Mouse (Mus musculus): ENCODE results near the gene Ccdc85a.
"Not testable (repeated sequence)": the region's sequence is repeated elsewhere in the genome, so short reads cannot be mapped to it uniquely, and the experiment has no call there.

GRCm38 (mm10) chr11:28339224-28340150, 244.6 kb downstream of the Ccdc85a start, which contains the start of gene Gm6685:
- TF ChIP-seq CTCF (IDR thresholded peaks at IDR 0.05; ENCODE audit: borderline replicate concordance, insufficient read depth, low read length); POLR2A (IDR thresholded peaks at IDR 0.05; ENCODE audit: low read depth, low read length): not testable (repeated sequence)

Measured in embryonic fibroblast, embryonic 13.5 days (primary cell).